In genomic region chr5:29473551-29474245, GRCm38 (mm10) we compare ENCODE assay signal across 20 mouse cellular contexts. TPM values are rescaled to one million over a fixed set of nuclear protein-coding genes. Genes with fewer than 3 reads are reported as not detected.
A peak's percentile ranks its signal among the peaks of the same experiment; 100 is the strongest.
DNase-seq lines count a peak whose midpoint lies in the region; ATAC-seq lines count a peak whose summit lies in the region.
"Had no signal": no experiment of that assay in that cellular context is flagged by ENCODE, and none has a peak within 500 bp of the region (broad histone marks: within the 10 kb centered on the region; RNA-seq: fewer than 3 reads in every experiment).

No protein-coding gene starts in this region.

- H3K9ac ChIP-seq in hindbrain, embryonic 11.5 days (ENCODE audit: low read depth, low read length): no peak overlapping the region
- no peak overlapping the region for H3K9ac ChIP-seq in hindbrain, embryonic 16.5 days (ENCODE audit: low read depth, low read length)
- H3K9ac ChIP-seq in embryonic facial prominence, embryonic 11.5 days (replicated peaks; ENCODE audit: low read length): no peak overlapping the region
- H3K9ac ChIP-seq in neural tube, embryonic 13.5 days: no peak overlapping the region
- H3K9ac ChIP-seq: liver, embryonic 14.5 days; midbrain, embryonic 15.5 days had no signal

- DNase-seq in hindbrain, embryonic 11.5 days (ENCODE audit: low spot score): peak; percentile 60
- peak; percentile 40 for DNase-seq in ZHBTc4 (ENCODE audit: low read depth, low spot score)
- peak; percentile 14 for DNase-seq in embryonic facial prominence, embryonic 11.5 days (ENCODE audit: low spot score)
- DNase-seq in lung, postnatal 14 days: no peak
- DNase-seq in cerebellum, postnatal 25 days: no peak
- DNase-seq: gastrocnemius, adult 2 months; heart, adult 11 months; heart, postnatal 10 days; left cerebral cortex, postnatal 4 days; right cerebral cortex, adult 18-20 months; spleen, adult 18-20 months; thymus, adult 18-20 months had no signal

- no peak overlapping the region for H3K4me3 ChIP-seq in hindbrain, embryonic 11.5 days (ENCODE audit: low read depth, low read length)
- no peak overlapping the region for H3K4me3 ChIP-seq in hindbrain, embryonic 16.5 days (ENCODE audit: low read length)
- no peak overlapping the region for H3K4me3 ChIP-seq in embryonic facial prominence, embryonic 11.5 days (ENCODE audit: low read depth, low read length)
- H3K4me3 ChIP-seq in neural tube, embryonic 13.5 days: 0 out of 2 replicates have a peak overlapping the region, but pooled peaks have one; percentile 4
- H3K4me3 ChIP-seq: gastrocnemius, adult 2 months; midbrain, embryonic 15.5 days had no signal

- no peaks in the 10 kb centered on the region for H3K36me3 ChIP-seq in hindbrain, embryonic 11.5 days (ENCODE audit: control insufficient read depth, insufficient read depth, low read length)
- H3K36me3 ChIP-seq in hindbrain, embryonic 16.5 days (ENCODE audit: control insufficient read depth, insufficient read depth, low read length): no peaks in the 10 kb centered on the region
- no peaks in the 10 kb centered on the region for H3K36me3 ChIP-seq in embryonic facial prominence, embryonic 11.5 days (replicated peaks; ENCODE audit: control insufficient read depth, insufficient read depth, low read depth, low read length)
- no peaks in the 10 kb centered on the region for H3K36me3 ChIP-seq in neural tube, embryonic 13.5 days
- H3K36me3 ChIP-seq: midbrain, embryonic 15.5 days had no signal

- H3K9me3 ChIP-seq in hindbrain, embryonic 11.5 days (ENCODE audit: control insufficient read depth, low read length): no peaks in the 10 kb centered on the region
- no peaks in the 10 kb centered on the region for H3K9me3 ChIP-seq in hindbrain, embryonic 16.5 days (ENCODE audit: control insufficient read depth, low read length)
- H3K9me3 ChIP-seq in embryonic facial prominence, embryonic 11.5 days (replicated peaks; ENCODE audit: control insufficient read depth, low read length): no peaks in the 10 kb centered on the region
- no peaks in the 10 kb centered on the region for H3K9me3 ChIP-seq in neural tube, embryonic 13.5 days
- H3K9me3 ChIP-seq: midbrain, embryonic 15.5 days had no signal

- no peak overlapping the region for H3K27ac ChIP-seq in hindbrain, embryonic 11.5 days (ENCODE audit: low read depth, low read length)
- no peak overlapping the region for H3K27ac ChIP-seq in hindbrain, embryonic 16.5 days (ENCODE audit: low read depth, low read length)
- H3K27ac ChIP-seq in embryonic facial prominence, embryonic 11.5 days (replicated peaks; ENCODE audit: low read depth, low read length): no peak overlapping the region
- H3K27ac ChIP-seq in neural tube, embryonic 13.5 days (replicated peaks): no peak overlapping the region
- H3K27ac ChIP-seq: gastrocnemius, adult 2 months; liver, embryonic 14.5 days; midbrain, embryonic 15.5 days had no signal

- WGBS in hindbrain, embryonic 11.5 days: under 1% methylated on average over 35 of the region's 35 CpGs
- WGBS in hindbrain, embryonic 16.5 days: under 1% methylated on average over 31 of the region's 35 CpGs
- WGBS in embryonic facial prominence, embryonic 11.5 days: 1% methylated on average over 35 of the region's 35 CpGs
- 2% methylated on average over 35 of the region's 35 CpGs for WGBS in neural tube, embryonic 13.5 days

- ATAC-seq in hindbrain, embryonic 11.5 days (ENCODE audit: low FRiP score): no peak
- ATAC-seq in hindbrain, embryonic 16.5 days: no peak
- ATAC-seq in embryonic facial prominence, embryonic 11.5 days (replicated peaks; ENCODE audit: insufficient number of reproducible peaks, low FRiP score, low TSS enrichment, low read depth): no peak
- ATAC-seq in neural tube, embryonic 13.5 days (ENCODE audit: low read depth): no peak
- ATAC-seq: CD4-positive, CD25-positive, alpha-beta regulatory T cell, adult 4 months; forebrain, embryonic 16.5 days; lung, postnatal 0 days; midbrain, embryonic 15.5 days had no signal

- H3K4me1 ChIP-seq in hindbrain, embryonic 11.5 days (replicated peaks; ENCODE audit: control insufficient read depth, insufficient read depth, low read length): peaks cover 7% of the 10 kb centered on the region; the same call in 1 of the 2 replicates
- H3K4me1 ChIP-seq in hindbrain, embryonic 16.5 days (ENCODE audit: control insufficient read depth, insufficient read depth, low read depth, low read length): peaks cover 13% of the 10 kb centered on the region
- peaks cover 7% of the 10 kb centered on the region for H3K4me1 ChIP-seq in embryonic facial prominence, embryonic 11.5 days (ENCODE audit: control insufficient read depth, insufficient read depth, low read length)
- H3K4me1 ChIP-seq in neural tube, embryonic 13.5 days (replicated peaks): peaks cover 14% of the 10 kb centered on the region

- no peak overlapping the region for H3K4me2 ChIP-seq in hindbrain, embryonic 11.5 days (replicated peaks; ENCODE audit: low read depth, low read length)
- H3K4me2 ChIP-seq in hindbrain, embryonic 16.5 days (ENCODE audit: low read length): no peak overlapping the region
- no peak overlapping the region for H3K4me2 ChIP-seq in embryonic facial prominence, embryonic 11.5 days (ENCODE audit: low read depth, low read length)
- no peak overlapping the region for H3K4me2 ChIP-seq in neural tube, embryonic 13.5 days
- H3K4me2 ChIP-seq: midbrain, embryonic 15.5 days had no signal

- peaks cover 99% of the 10 kb centered on the region for H3K27me3 ChIP-seq in hindbrain, embryonic 11.5 days (ENCODE audit: control insufficient read depth, insufficient read depth, low read length)
- H3K27me3 ChIP-seq in hindbrain, embryonic 16.5 days (replicated peaks; ENCODE audit: control insufficient read depth, insufficient read depth, low read length): peaks cover 71% of the 10 kb centered on the region
- H3K27me3 ChIP-seq in embryonic facial prominence, embryonic 11.5 days (ENCODE audit: control insufficient read depth, insufficient read depth, low read length): peaks cover 88% of the 10 kb centered on the region
- peaks cover 100% of the 10 kb centered on the region for H3K27me3 ChIP-seq in neural tube, embryonic 13.5 days

RNA-seq across cellular contexts. Expression of gene Mnx1, which starts 4.6 kb away (rescaled TPM):
- 0.32 and 0.74 TPM in 2 replicates for polyA plus RNA-seq in hindbrain, embryonic 11.5 days (2014; fragmentation: Nextera tagmentation; extraction: Ambion mirVana)
- polyA plus RNA-seq in hindbrain, embryonic 16.5 days (2015; fragmentation: Nextera tagmentation; extraction: Ambion mirVana): 0.25 TPM in 1 of 2 replicates, not detected in the other
- polyA plus RNA-seq in embryonic facial prominence, embryonic 11.5 days (2014; fragmentation: Nextera tagmentation; extraction: Ambion mirVana): not detected in 2 replicates
- polyA plus RNA-seq in neural tube, embryonic 13.5 days (2015; fragmentation: Nextera tagmentation; extraction: Ambion mirVana): 3.0 and 3.6 TPM in 2 replicates
- polyA plus RNA-seq: CD4-positive, CD25-positive, alpha-beta regulatory T cell, adult 4 months; forebrain, embryonic 16.5 days; kidney, embryonic 14.5 days; liver, embryonic 14.5 days; lung, postnatal 0 days; midbrain, embryonic 15.5 days had no signal

RNA-seq across cellular contexts. Expression of gene Nom1, which starts 39.2 kb away (rescaled TPM):
- polyA plus RNA-seq in hindbrain, embryonic 11.5 days (2014; fragmentation: Nextera tagmentation; extraction: Ambion mirVana): 18.4 and 22.4 TPM in 2 replicates
- polyA plus RNA-seq in hindbrain, embryonic 16.5 days (2015; fragmentation: Nextera tagmentation; extraction: Ambion mirVana): 18.2 and 18.9 TPM in 2 replicates
- 24.2 and 25.3 TPM in 2 replicates for polyA plus RNA-seq in embryonic facial prominence, embryonic 11.5 days (2014; fragmentation: Nextera tagmentation; extraction: Ambion mirVana)
- 16.8 and 22.2 TPM in 2 replicates for polyA plus RNA-seq in neural tube, embryonic 13.5 days (2015; fragmentation: Nextera tagmentation; extraction: Ambion mirVana)

Comparison
In these comparisons a context has a peak if more than half of its experiments do, and no peak if none do; other contexts are left out.
1. DNase-seq: peak in hindbrain, embryonic 11.5 days (single experiment), ZHBTc4 (single experiment) and embryonic facial prominence, embryonic 11.5 days (single experiment); none in lung, postnatal 14 days (single experiment) and cerebellum, postnatal 25 days (0 of 2).